Mouse (Mus musculus): ENCODE data around the gene Prr29.
A peak's percentile ranks its signal among the peaks of the same experiment; 100 is the strongest.

GRCm38 (mm10) chr11:106359350-106359749, 5.9 kb upstream of the Prr29 start:
- TF ChIP-seq CTCF (IDR thresholded peaks at IDR 0.05; ENCODE audit: low read depth, low read length) (peak; percentile 36; the same call in 1 of the 2 replicates), POLR2A (IDR thresholded peaks at IDR 0.05; ENCODE audit: extremely low read depth, insufficient read depth, low read length) (no peak)
